Mouse (Mus musculus) hindbrain, embryonic 10.5 days (tissue): ENCODE data around the gene Cavin3. TPM values are rescaled to one million over a fixed set of nuclear protein-coding genes. Genes with fewer than 3 reads are reported as not detected.
A peak's percentile ranks its signal among the peaks of the same experiment; 100 is the strongest.

Source experiments
- DNase-seq: peaks from one replicate; pipeline ENCODE4 v3.0.0-alpha.2; 2017; ENCODE audit warnings: low spot score
- H3K27ac ChIP-seq: fragments of 300-500 bp; sonication (generic); 2 replicates; pipeline ENCODE4 v1.5.1; 2016; ENCODE audit warnings: mild to moderate bottlenecking, moderate library complexity
- H3K27me3 ChIP-seq: fragments of 300-500 bp; sonication (generic); 2 replicates; pipeline ENCODE4 v1.6.1; 2016; ENCODE audit warnings: mild to moderate bottlenecking; ENCODE audit not compliant: poor library complexity, insufficient read depth, severe bottlenecking
- H3K36me3 ChIP-seq: fragments of 300-500 bp; sonication (generic); 2 replicates; pipeline ENCODE4 v1.6.1; 2016; ENCODE audit warnings: mild to moderate bottlenecking, moderate library complexity
- H3K4me1 ChIP-seq: fragments of 300-500 bp; sonication (generic); replicated peaks from 2 replicates; pipeline ENCODE4 v1.6.1; 2016; ENCODE audit warnings: mild to moderate bottlenecking
- H3K4me3 ChIP-seq: fragments of 300-500 bp; sonication (generic); 2 replicates; pipeline ENCODE4 v1.5.1; 2016; ENCODE audit warnings: mild to moderate bottlenecking, moderate library complexity
- H3K9me3 ChIP-seq: fragments of 300-500 bp; sonication (generic); 2 replicates; pipeline ENCODE4 v1.6.1; 2016; ENCODE audit warnings: mild to moderate bottlenecking, moderate library complexity
- WGBS: fragments of 180-500 bp; shearing (Covaris S2); methylation state at CpG from one replicate; pipeline ENCODE4 v1.1.7; 2016; 5-methylcytosine and 5-hydroxymethylcytosine counted together
- polyA plus RNA-seq: library from polyadenylated mRNA; unstranded; fragments of >200 nt; fragmentation: Nextera tagmentation; extraction: Ambion mirVana; gene quantifications from 2 replicates; pipeline ENCODE4 v1.2.1, GENCODE M21; 2016

Gene Cavin3
- 23.0 and 32.2 TPM in 2 replicates for polyA plus RNA-seq

DNA sequence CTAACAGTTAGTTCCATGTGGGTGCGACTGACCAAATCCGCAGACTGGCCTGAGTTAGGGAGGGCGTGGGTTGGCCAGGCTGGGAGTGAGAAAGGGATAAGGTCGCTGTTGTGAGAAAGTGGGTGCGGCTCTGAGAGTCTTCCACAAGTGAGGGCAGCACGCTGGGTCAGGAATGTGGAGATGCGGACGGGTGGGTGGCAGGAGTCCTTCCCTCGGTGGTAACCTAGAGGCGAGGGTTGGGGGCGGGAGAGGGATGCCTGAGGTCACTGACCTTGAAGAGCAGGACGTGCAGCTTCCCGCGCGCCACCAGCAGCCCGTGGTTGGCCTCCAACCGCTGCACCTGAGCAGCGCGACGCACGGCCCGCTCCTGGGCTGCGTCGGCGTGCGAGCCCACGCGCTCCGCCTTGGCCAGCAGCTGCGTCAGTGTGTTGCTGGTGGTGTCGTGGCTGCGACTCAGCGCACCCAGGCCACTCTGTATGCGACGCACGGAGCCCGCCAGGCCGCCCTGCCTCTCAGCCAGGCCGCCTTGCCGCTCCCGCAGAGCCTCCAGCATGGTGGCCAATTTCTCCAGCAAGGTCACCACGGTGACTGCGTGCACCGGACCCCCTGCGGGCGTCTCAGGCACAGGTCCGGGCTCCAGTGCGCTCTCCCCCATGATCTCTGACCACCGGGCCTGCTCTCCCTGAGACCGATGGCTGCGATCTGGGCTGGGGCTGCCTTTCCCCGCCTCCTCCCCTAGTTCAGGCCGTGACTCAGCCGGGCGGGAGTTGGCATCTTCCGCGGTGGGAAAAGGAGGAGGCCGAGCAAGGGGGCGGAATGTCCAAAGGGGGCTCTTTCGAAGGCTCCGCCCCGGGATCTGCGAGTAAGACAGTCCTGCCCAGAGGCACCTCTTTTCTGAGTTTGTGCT lies at the start of gene Cavin3:
Cavin3 (minus strand) TSS at position 796 of the 907 bp plus-strand sequence.
- Histone ChIP-seq H3K4me1 (peaks cover 36% of the 10 kb centered on the region), H3K27me3 (peaks cover 25% of the 10 kb centered on the region), H3K36me3 (no peaks in the 10 kb centered on the region), H3K9me3 (no peaks in the 10 kb centered on the region), H3K4me3 (peak within 1 kb of the TSS; percentile 58), H3K27ac (peak within 1 kb of the TSS; percentile 89)
- 3% methylated on average over 63 of the region's 63 CpGs for WGBS
- DNase-seq: peak; percentile 73

DNA sequence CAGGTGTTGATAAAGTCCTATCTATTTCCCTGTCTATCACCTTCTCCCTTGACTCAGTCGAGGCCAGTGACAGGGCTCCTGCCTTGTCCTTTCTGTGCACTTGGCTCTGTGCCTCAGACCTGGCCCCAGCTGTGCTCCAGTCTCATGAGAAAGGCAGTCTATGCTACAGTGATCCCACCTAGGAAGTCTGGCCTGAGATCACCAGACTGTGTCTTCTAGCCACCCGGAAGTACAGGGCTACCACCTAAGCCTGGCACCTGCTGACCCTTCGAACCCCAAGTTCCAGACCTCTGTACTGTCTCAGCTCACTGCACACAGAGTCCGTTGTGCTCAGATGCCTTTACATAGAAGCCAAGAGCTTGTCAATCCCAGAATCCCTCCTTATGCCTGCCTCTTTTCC lies 46.0 kb upstream of the Cavin3 start:
- H3K27me3 ChIP-seq: no peaks in the 10 kb centered on the region
- no peaks in the 10 kb centered on the region for H3K9me3 ChIP-seq
- DNase-seq: no peak
- no peak overlapping the region for H3K4me3 ChIP-seq
- WGBS: 70% methylated on average over 4 of the region's 4 CpGs
- no peaks in the 10 kb centered on the region for H3K4me1 ChIP-seq
- no peak overlapping the region for H3K27ac ChIP-seq
- no peaks in the 10 kb centered on the region for H3K36me3 ChIP-seq

GRCm38 (mm10) chr7:105527306-105527937 lies 45.3 kb upstream of the Cavin3 start:
- Histone ChIP-seq H3K4me3 (no peak overlapping the region), H3K36me3 (no peaks in the 10 kb centered on the region), H3K9me3 (no peaks in the 10 kb centered on the region), H3K27me3 (no peaks in the 10 kb centered on the region), H3K4me1 (no peaks in the 10 kb centered on the region), H3K27ac (no peak overlapping the region)
- DNase-seq: peak; percentile 35
- 66% methylated on average over 1 of the region's 1 CpGs for WGBS

- H3K4me1 ChIP-seq: 0 out of 2 replicates have a peak, but pooled peaks cover 4% of the 10 kb centered on the region
- no peaks in the 10 kb centered on the region for H3K36me3 ChIP-seq
- no peak overlapping the region for H3K4me3 ChIP-seq
- DNase-seq: no peak
- H3K9me3 ChIP-seq: no peaks in the 10 kb centered on the region
- 86% methylated on average over 2 of the region's 2 CpGs for WGBS
- no peak overlapping the region for H3K27ac ChIP-seq
- no peaks in the 10 kb centered on the region for H3K27me3 ChIP-seq
Measured at GRCm38 (mm10) chr7:105524222-105524621, 42.1 kb upstream of the Cavin3 start.

GRCm38 (mm10) chr7:105520201-105520600 lies 38.1 kb upstream of the Cavin3 start:
- Histone ChIP-seq H3K4me1 (peaks cover 12% of the 10 kb centered on the region; the same call in 1 of the 2 replicates), H3K4me3 (no peak overlapping the region), H3K36me3 (no peaks in the 10 kb centered on the region), H3K27me3 (no peaks in the 10 kb centered on the region), H3K27ac (no peak overlapping the region), H3K9me3 (no peaks in the 10 kb centered on the region)
- WGBS: 48% methylated on average over 6 of the region's 6 CpGs
- no peak for DNase-seq

- H3K4me1 ChIP-seq: peaks cover 12% of the 10 kb centered on the region; the same call in 1 of the 2 replicates
- no peaks in the 10 kb centered on the region for H3K9me3 ChIP-seq
- no peak overlapping the region for H3K4me3 ChIP-seq
- WGBS: 73% methylated on average over 2 of the region's 2 CpGs
- H3K36me3 ChIP-seq: no peaks in the 10 kb centered on the region
- no peaks in the 10 kb centered on the region for H3K27me3 ChIP-seq
- H3K27ac ChIP-seq: no peak overlapping the region
- no peak for DNase-seq
Measured at GRCm38 (mm10) chr7:105519771-105520170, 37.7 kb upstream of the Cavin3 start.

- 73% methylated on average over 11 of the region's 11 CpGs for WGBS
Measured at GRCm38 (mm10) chr7:105519336-105519735, 37.2 kb upstream of the Cavin3 start.

DNA sequence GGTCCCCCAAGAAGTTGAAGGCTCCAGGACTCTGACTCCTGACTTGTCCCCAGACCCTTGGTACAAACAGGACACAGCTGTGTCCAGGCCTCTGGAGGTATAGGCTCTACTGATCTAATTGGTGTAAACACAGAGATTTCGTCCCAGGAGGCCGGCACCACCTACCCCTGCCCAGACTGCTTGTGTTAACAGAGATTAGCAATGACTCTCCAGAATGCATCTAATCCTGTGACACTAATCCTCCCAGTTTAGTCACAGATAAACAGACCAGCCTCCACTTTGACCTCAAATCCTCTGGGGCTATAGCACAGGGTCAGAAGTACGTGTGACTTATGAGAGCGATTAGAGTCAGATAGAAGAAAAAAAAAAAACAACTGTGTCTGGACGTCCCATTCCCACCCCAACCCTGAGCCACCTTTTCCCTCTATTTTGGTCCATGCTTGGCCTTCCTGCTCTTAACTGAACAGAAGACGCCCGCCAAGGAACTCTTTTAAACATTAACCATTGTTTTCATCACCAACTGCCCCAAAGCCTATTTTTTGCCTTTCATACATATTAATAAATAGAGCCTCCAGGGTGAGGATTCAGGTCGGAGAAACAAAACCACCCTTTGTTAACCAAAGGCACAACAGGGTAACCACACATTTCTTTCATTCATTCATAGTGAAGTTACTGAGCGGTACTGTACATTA lies 34.7 kb upstream of the Cavin3 start:
- Histone ChIP-seq H3K27ac (no peak overlapping the region), H3K4me3 (no peak overlapping the region), H3K9me3 (no peaks in the 10 kb centered on the region), H3K4me1 (peaks cover 12% of the 10 kb centered on the region; the same call in 1 of the 2 replicates), H3K36me3 (no peaks in the 10 kb centered on the region), H3K27me3 (no peaks in the 10 kb centered on the region)
- no peak for DNase-seq
- 46% methylated on average over 9 of the region's 9 CpGs for WGBS

More at GRCm38 (mm10) chr7:105519336-105519735, 37.2 kb upstream of the Cavin3 start:
- Histone ChIP-seq H3K27ac (no peak overlapping the region), H3K9me3 (no peaks in the 10 kb centered on the region), H3K4me1 (peaks cover 12% of the 10 kb centered on the region; the same call in 1 of the 2 replicates), H3K27me3 (no peaks in the 10 kb centered on the region), H3K36me3 (no peaks in the 10 kb centered on the region), H3K4me3 (no peak overlapping the region)
- DNase-seq: no peak

DNA sequence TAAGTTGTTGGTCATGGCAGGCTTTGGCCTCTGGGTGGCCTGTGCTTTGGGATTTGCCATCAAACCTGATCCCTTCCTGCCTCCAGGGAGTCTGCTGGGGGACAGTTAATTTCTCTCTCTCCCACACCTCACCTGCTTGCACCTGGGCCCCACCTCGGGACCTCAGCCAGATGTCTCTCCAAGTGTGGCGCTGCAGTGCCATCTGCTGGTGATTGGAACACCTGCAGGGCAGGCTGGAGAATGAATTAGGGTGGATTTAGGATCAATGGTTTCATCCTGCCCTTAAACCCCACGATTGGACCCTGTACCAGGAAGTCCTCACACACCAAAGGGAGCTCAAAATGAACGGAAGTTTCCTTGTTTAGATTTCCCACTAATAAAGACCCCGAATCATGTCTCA lies 33.1 kb upstream of the Cavin3 start:
- no peaks in the 10 kb centered on the region for H3K36me3 ChIP-seq
- no peak overlapping the region for H3K4me3 ChIP-seq
- 17% methylated on average over 5 of the region's 5 CpGs for WGBS
- no peak overlapping the region for H3K27ac ChIP-seq
- H3K27me3 ChIP-seq: no peaks in the 10 kb centered on the region
- no peaks in the 10 kb centered on the region for H3K9me3 ChIP-seq
- DNase-seq: peak; percentile 58
- H3K4me1 ChIP-seq: peaks cover 10% of the 10 kb centered on the region; the same call in 1 of the 2 replicates

GRCm38 (mm10) chr7:105514561-105514960 lies 32.5 kb upstream of the Cavin3 start:
- Histone ChIP-seq H3K4me3 (no peak overlapping the region), H3K27ac (no peak overlapping the region), H3K27me3 (no peaks in the 10 kb centered on the region), H3K36me3 (no peaks in the 10 kb centered on the region), H3K9me3 (no peaks in the 10 kb centered on the region), H3K4me1 (peaks cover 8% of the 10 kb centered on the region; the same call in 1 of the 2 replicates)
- 81% methylated on average over 5 of the region's 5 CpGs for WGBS
- DNase-seq: no peak

GRCm38 (mm10) chr7:105513845-105514291 lies 31.8 kb upstream of the Cavin3 start:
- no peaks in the 10 kb centered on the region for H3K27me3 ChIP-seq
- H3K4me3 ChIP-seq: no peak overlapping the region
- 61% methylated on average over 5 of the region's 5 CpGs for WGBS
- H3K36me3 ChIP-seq: no peaks in the 10 kb centered on the region
- H3K9me3 ChIP-seq: no peaks in the 10 kb centered on the region
- no peak overlapping the region for H3K27ac ChIP-seq
- peaks cover 8% of the 10 kb centered on the region; the same call in 1 of the 2 replicates for H3K4me1 ChIP-seq
- no peak for DNase-seq

GRCm38 (mm10) chr7:105510143-105510542 lies 28.0 kb upstream of the Cavin3 start:
- Histone ChIP-seq H3K4me3 (no peak overlapping the region), H3K4me1 (no peaks in the 10 kb centered on the region), H3K9me3 (no peaks in the 10 kb centered on the region), H3K27ac (no peak overlapping the region), H3K27me3 (no peaks in the 10 kb centered on the region), H3K36me3 (no peaks in the 10 kb centered on the region)
- WGBS: 85% methylated on average over 5 of the region's 5 CpGs
- DNase-seq: no peak
